Mouse (Mus musculus): ENCODE results near the gene Slc22a3.

DNA sequence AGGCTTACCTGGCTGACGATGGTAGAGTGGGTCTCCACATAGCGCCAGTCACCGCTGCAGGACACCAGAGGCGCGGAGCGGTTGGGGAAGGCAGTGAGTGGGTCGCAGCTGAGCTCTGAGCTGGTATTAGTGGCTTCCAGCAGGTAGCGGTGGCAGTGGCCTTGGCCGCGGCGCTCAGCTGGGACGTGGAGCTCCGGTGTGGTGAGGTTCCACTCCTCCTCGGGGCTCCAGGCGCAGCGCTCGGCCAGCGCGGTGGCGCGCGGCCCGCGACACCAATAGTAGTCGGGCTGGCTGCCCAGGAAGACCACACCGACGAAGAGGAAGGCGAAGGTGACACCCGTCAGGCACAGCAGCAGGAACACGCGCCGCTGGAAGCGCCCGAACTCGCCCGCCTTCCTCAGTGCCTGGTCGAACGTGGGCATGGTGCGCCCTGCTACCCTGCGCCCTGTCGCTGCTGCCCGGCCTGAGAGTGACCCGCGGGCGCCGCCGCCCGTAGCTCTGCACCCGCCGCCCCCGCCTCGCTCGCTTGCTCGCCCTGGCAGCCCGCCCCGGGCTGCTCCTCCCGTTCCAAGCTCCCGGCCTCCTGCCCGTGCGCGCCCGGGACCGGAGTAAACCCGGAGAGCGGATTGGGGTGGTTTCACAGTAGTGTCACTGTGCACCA is 471 bp downstream of the Slc22a3 start:
- TF ChIP-seq CTCF (IDR thresholded peaks at IDR 0.05; ENCODE audit: low read depth) (no peak), EP300 (IDR thresholded peaks at IDR 0.05; ENCODE audit: low read depth) (no peak)
